Mouse (Mus musculus) myocyte (in vitro differentiated cells): ENCODE results near the gene Agap3. TPM values are rescaled to one million over a fixed set of nuclear protein-coding genes. Genes with fewer than 3 reads are reported as not detected.

Source experiments
- H3K27me3 ChIP-seq: one replicate; pipeline ENCODE4 v1.6.1; 2011; ENCODE audit not compliant: control insufficient read depth, insufficient read depth, insufficient read length
- H3K36me3 ChIP-seq: one replicate; pipeline ENCODE4 v1.6.1; 2011; ENCODE audit not compliant: control insufficient read depth, insufficient read depth
- H3K4me2 ChIP-seq: one replicate; pipeline ENCODE4 v1.6.1; 2011; ENCODE audit warnings: low read depth, control low read depth
- H3K4me3 ChIP-seq: one replicate; pipeline ENCODE4 v1.5.1; 2011; ENCODE audit warnings: mild to moderate bottlenecking, control low read depth, moderate library complexity
- H3K79me2 ChIP-seq: one replicate; pipeline ENCODE4 v1.6.1; 2011; ENCODE audit not compliant: control insufficient read depth, insufficient read depth
- H3ac ChIP-seq: one replicate; pipeline ENCODE4 v1.6.1; 2011; ENCODE audit not compliant: control insufficient read depth, insufficient read length
- CEBPB ChIP-seq: IDR thresholded peaks from 2 replicates; pipeline ENCODE4 v1.6.1; 2011; ENCODE audit warnings: mild to moderate bottlenecking, moderate library complexity; ENCODE audit not compliant: poor library complexity, insufficient read depth, severe bottlenecking
- E2F4 ChIP-seq: IDR thresholded peaks from one replicate; pipeline ENCODE4 v1.6.1; 2011; ENCODE audit warnings: mild to moderate bottlenecking, control low read depth, moderate library complexity; ENCODE audit not compliant: insufficient read depth
- MAX ChIP-seq: IDR thresholded peaks from one replicate; pipeline ENCODE4 v1.6.1; 2011; ENCODE audit warnings: low read depth, mild to moderate bottlenecking, control low read depth
- MYOD1 ChIP-seq, 3 experiments: IDR thresholded peaks; one replicate each; pipeline ENCODE4 v1.6.1; 2011; ENCODE audit warnings: control low read depth in 2 of 3, low read depth in 2 of 3, mild to moderate bottlenecking in 2 of 3, moderate library complexity in 1 of 3; ENCODE audit not compliant: insufficient read length in 2 of 3, control insufficient read depth in 1 of 3
- MYOG ChIP-seq, 3 experiments: IDR thresholded peaks; one replicate each; pipeline ENCODE4 v1.6.1; 2011; ENCODE audit warnings: control low read depth in 2 of 3, low read depth in 2 of 3, mild to moderate bottlenecking in 2 of 3; ENCODE audit not compliant: insufficient read length in 2 of 3, control insufficient read depth in 1 of 3, insufficient read depth in 1 of 3
- POLR2A ChIP-seq: IDR thresholded peaks from one replicate; pipeline ENCODE4 v1.6.1; 2011; ENCODE audit warnings: low read depth, mild to moderate bottlenecking, control low read depth, moderate library complexity; ENCODE audit not compliant: insufficient read length
- POLR2AphosphoS2 ChIP-seq: IDR thresholded peaks from one replicate; pipeline ENCODE4 v1.6.1; 2011; ENCODE audit warnings: low read depth, control low read depth; ENCODE audit not compliant: insufficient read length
- REST ChIP-seq: IDR thresholded peaks from one replicate; pipeline ENCODE4 v1.6.1; 2011; ENCODE audit warnings: mild to moderate bottlenecking, control low read depth, moderate library complexity; ENCODE audit not compliant: insufficient read depth, insufficient read length
- SRF ChIP-seq: IDR thresholded peaks from one replicate; pipeline ENCODE4 v1.6.1; 2011; ENCODE audit warnings: low read depth; ENCODE audit not compliant: control insufficient read depth, insufficient read length
- TCF12 ChIP-seq: IDR thresholded peaks from one replicate; pipeline ENCODE4 v1.6.1; 2011; ENCODE audit warnings: mild to moderate bottlenecking, control low read depth; ENCODE audit not compliant: poor library complexity, insufficient read depth, severe bottlenecking
- TCF3 ChIP-seq: IDR thresholded peaks from one replicate; pipeline ENCODE4 v1.6.1; 2011; ENCODE audit warnings: low read depth, control low read depth; ENCODE audit not compliant: insufficient read length
- USF1 ChIP-seq: IDR thresholded peaks from one replicate; pipeline ENCODE4 v1.6.1; 2011; ENCODE audit warnings: low read depth, mild to moderate bottlenecking, control low read depth, moderate library complexity
- polyA plus RNA-seq: library from polyadenylated mRNA; unstranded; fragments of >200 nt; fragmentation: generic; extraction: Trizol; gene quantifications from one replicate; pipeline ENCODE4 v1.2.1, GENCODE M21; 2012; ENCODE audit warnings: missing spikeins

The Agap3 gene
- polyA plus RNA-seq, 1 experiment: 119 TPM

DNA sequence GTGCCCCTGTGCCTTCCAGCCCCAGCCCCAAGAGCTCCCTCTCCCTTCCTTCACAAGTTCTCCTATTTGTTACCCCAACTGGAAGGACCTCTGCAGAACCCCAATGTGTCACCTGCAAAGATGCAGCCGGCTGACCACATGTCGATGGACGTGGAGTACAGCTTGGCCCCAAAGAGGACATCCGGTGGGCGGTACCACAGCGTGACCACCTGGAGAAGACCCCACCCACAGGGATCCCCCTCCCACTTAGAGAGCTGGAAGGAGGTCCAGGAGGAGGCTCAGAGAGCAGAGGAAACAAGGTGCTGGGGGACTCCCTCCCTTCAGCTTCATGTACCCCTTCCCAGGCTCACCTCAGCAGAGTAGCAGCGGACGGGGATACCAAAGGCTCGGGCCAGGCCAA is 31.6 kb upstream of the Agap3 start:
- Histone ChIP-seq H3ac (no peak overlapping the region), H3K27me3 (no peaks in the 10 kb centered on the region), H3K36me3 (peaks cover 7% of the 10 kb centered on the region), H3K4me3 (no peak overlapping the region), H3K4me2 (no peak overlapping the region), H3K79me2 (peaks cover 9% of the 10 kb centered on the region)
- no peak for TF ChIP-seq POLR2A
- TF ChIP-seq E2F4: no peak
- no peak for TF ChIP-seq CEBPB
- TF ChIP-seq SRF: no peak
- TF ChIP-seq TCF3: no peak

DNA sequence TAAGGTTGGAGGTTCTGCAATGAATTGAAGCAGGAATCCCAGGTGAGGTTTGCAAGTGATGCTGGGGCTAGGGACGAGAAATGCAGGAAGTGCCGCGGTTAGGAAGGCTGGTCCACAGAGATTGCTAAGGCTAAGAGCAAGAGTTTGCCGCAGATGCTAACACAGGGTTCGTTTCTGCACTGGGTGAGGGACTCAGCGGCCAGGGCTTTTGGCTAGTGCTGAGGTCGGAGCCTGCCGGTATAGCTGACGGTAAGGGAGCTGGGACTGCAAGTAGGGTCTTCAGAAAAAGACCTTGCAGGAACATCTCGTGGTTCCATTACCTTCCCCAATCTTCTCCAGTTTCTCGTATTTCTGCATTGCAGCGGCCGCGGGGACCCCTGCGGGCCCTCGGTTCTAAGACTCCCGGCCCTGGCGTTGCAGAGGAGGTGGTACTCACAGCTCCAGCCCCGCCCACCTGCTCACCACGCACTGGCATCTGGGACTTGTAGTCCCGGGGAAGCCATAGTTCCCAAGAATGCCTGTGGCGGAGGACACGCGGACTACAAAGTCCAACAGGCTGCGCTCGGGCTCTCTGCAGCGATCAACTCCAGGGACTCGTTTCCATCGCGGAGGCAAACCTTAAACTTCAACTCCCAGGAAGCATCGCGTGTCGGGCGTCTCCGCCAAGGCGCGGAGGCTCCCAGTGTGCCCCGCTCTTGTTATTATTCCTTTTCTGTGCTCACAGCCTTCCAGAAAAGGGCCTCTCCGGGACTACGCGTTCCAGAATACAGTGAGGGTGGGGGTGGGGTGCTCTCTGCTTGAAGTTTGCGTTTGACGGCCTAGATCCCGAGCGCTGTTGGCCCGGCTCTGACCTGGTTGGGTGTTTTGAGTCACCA is 28.6 kb upstream of the Agap3 start, which contains the start of the genes Cdk5 and Slc4a2:
TSS of gene Cdk5 (minus strand) at position 402 of the 875 bp plus-strand sequence.
TSS of gene Slc4a2 (plus strand) at position 709 of the 875 bp plus-strand sequence.
- Histone ChIP-seq H3ac (peak within 1 kb of the TSS; percentile 55), H3K79me2 (peaks cover 27% of the 10 kb centered on the region), H3K4me2 (peak within 1 kb of the TSS; percentile 92), H3K4me3 (peak within 1 kb of the TSS; percentile 95), H3K36me3 (peaks cover 7% of the 10 kb centered on the region), H3K27me3 (no peaks in the 10 kb centered on the region)
- TF ChIP-seq CEBPB (no peak), SRF (no peak), TCF12 (no peak), POLR2A (peak; percentile 67), MYOD1 (IDR thresholded peaks at IDR 0.05; ENCODE audit: control insufficient read depth in 1 of 3, insufficient read length in 2 of 3, low read depth in 2 of 3) (peak in 2 of 3 experiments; percentile 8 to 13), POLR2AphosphoS2 (peak; percentile 78)

DNA sequence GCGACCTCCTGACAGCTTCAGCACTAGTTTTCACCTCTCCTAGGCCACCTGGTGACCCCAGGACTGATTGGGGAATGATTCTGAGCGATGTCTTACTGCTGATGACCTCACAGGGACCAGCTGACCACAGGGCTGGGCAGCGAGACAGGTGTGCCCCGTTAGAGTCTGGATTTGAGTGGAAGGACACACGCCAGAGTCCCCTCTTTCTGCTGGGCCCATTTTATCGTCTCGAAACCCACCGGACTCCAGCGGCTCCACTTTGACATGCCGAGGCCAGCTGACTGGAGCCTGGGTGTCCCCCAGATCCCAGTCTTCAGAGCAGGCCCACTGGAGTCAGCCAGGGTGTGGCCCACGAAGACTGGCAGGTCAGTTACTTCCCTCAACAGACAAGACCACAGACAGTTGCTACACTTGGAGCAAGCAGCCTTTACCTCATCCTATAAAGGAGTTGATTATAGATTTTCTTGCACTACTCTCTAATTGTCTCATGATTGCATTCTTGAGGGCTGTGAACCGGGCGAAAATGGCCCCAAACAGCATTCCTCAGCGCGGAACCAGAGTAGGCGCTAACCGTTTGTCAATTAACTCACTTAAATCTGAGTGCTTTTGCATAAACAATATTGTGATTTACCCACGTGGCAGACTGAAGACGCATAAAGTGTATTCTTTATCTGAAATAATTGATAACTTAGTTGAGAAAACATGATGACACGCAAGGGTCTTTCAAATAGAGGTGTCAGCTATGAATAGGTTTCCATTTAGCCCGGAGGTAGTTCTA is 27.8 kb upstream of the Agap3 start:
- Histone ChIP-seq H3K4me2 (peak overlapping the region; percentile 92), H3K79me2 (peaks cover 27% of the 10 kb centered on the region), H3K36me3 (peaks cover 7% of the 10 kb centered on the region), H3K27me3 (no peaks in the 10 kb centered on the region), H3ac (peak overlapping the region; percentile 55), H3K4me3 (peak overlapping the region; percentile 95)
- TF ChIP-seq MYOG (IDR thresholded peaks at IDR 0.05; ENCODE audit: control insufficient read depth in 1 of 3, insufficient read depth in 1 of 3, insufficient read length in 2 of 3, low read depth in 2 of 3): peak in 2 of 3 experiments; percentile 77 to 85
- TF ChIP-seq TCF3: no peak
- TF ChIP-seq POLR2AphosphoS2: peak; percentile 57
- no peak for TF ChIP-seq MAX
- no peak for TF ChIP-seq REST
- peak in 2 of 3 experiments; percentile 82 to 85 for TF ChIP-seq MYOD1 (IDR thresholded peaks at IDR 0.05; ENCODE audit: control insufficient read depth in 1 of 3, insufficient read length in 2 of 3, low read depth in 2 of 3)
- TF ChIP-seq USF1: peak; percentile 37
- peak; percentile 36 for TF ChIP-seq POLR2A

DNA sequence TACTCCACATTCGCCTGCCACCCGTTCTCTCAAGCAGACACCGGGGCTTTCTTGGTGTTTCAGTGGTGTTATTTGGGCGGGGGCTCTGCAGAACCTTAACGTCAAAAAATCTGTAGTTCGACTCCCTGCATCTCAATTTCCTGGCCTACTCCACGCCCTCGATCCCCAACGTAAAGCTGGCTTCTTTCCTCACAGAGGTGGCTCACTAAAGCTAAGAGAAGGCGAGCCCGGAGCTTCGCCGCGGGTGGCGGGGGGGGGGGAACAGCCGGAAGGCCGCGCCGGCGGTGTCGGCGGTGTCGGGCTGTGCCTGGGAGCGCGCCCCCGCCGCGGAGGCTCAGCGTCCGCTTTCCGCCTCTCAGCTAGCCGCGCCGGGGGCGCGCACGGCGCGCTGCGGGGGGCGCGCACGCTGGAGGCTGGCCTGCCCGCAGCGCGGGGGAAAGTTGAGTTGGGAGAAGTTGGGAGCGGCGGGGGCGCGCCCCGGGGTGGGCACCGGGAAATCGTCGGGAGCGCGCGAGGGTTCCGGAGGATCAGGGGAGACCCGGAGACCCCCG is 27.0 kb upstream of the Agap3 start:
- Histone ChIP-seq H3K79me2 (peaks cover 27% of the 10 kb centered on the region), H3ac (peak overlapping the region; percentile 55), H3K36me3 (peaks cover 7% of the 10 kb centered on the region), H3K4me3 (peak overlapping the region; percentile 95), H3K4me2 (peak overlapping the region; percentile 92), H3K27me3 (no peaks in the 10 kb centered on the region)
- peak in 1 of 3 experiments; percentile 53 for TF ChIP-seq MYOG (IDR thresholded peaks at IDR 0.05; ENCODE audit: control insufficient read depth in 1 of 3, insufficient read depth in 1 of 3, insufficient read length in 2 of 3, low read depth in 2 of 3)
- TF ChIP-seq USF1: no peak
- peak in 1 of 3 experiments; percentile 53 for TF ChIP-seq MYOD1 (IDR thresholded peaks at IDR 0.05; ENCODE audit: control insufficient read depth in 1 of 3, insufficient read length in 2 of 3, low read depth in 2 of 3)
- peak; percentile 69 for TF ChIP-seq POLR2A
- peak; percentile 10 for TF ChIP-seq E2F4
- no peak for TF ChIP-seq CEBPB
